Mouse (Mus musculus) midbrain, embryonic 14.5 days (tissue): ENCODE measurements around the gene Narf. TPM values are rescaled to one million over a fixed set of nuclear protein-coding genes. Genes with fewer than 3 reads are reported as not detected.
A peak's percentile ranks its signal among the peaks of the same experiment; 100 is the strongest.

ENCODE experiments used
- ATAC-seq: fragments of 200-750 bp; cut with Nextera tagmentation; 2 replicates; pipeline ENCODE4 v1.8.0; 2017; ENCODE audit warnings: moderate number of reproducible peaks, moderate library complexity; ENCODE audit not compliant: low FRiP score, low TSS enrichment
- DNase-seq: peaks from one replicate; pipeline ENCODE4 v3.0.0-alpha.2; 2015
- H3K27ac ChIP-seq: fragments of 300-500 bp; sonication (generic); replicated peaks from 2 replicates; pipeline ENCODE4 v1.5.1; 2014; ENCODE audit warnings: mild to moderate bottlenecking, low read depth, low read length, moderate library complexity
- H3K27me3 ChIP-seq: fragments of 300-500 bp; sonication (generic); 2 replicates; pipeline ENCODE4 v1.6.1; 2014; ENCODE audit warnings: low read length, control low read depth, mixed read lengths; ENCODE audit not compliant: control insufficient read depth, insufficient read depth
- H3K36me3 ChIP-seq: fragments of 300-500 bp; sonication (generic); 2 replicates; pipeline ENCODE4 v1.6.1; 2014; ENCODE audit warnings: low read length, control low read depth; ENCODE audit not compliant: control insufficient read depth, insufficient read depth
- H3K4me1 ChIP-seq: fragments of 300-500 bp; sonication (generic); 2 replicates; pipeline ENCODE4 v1.6.1; 2014; ENCODE audit warnings: mild to moderate bottlenecking, antibody characterized with exemption, low read length, control low read depth; ENCODE audit not compliant: control insufficient read depth, insufficient read depth
- H3K4me2 ChIP-seq: fragments of 300-500 bp; sonication (generic); 2 replicates; pipeline ENCODE4 v1.6.1; 2014; ENCODE audit warnings: mild to moderate bottlenecking, low read length, moderate library complexity
- H3K4me3 ChIP-seq: fragments of 300-500 bp; sonication (generic); replicated peaks from 2 replicates; pipeline ENCODE4 v1.5.1; 2014; ENCODE audit warnings: low read depth, low read length
- H3K9ac ChIP-seq: fragments of 300-500 bp; sonication (generic); replicated peaks from 2 replicates; pipeline ENCODE4 v1.6.1; 2014; ENCODE audit warnings: mild to moderate bottlenecking, low read length, moderate library complexity
- H3K9me3 ChIP-seq: fragments of 300-500 bp; sonication (generic); 2 replicates; pipeline ENCODE4 v1.6.1; 2016; ENCODE audit warnings: low read length, control low read depth, mixed read lengths; ENCODE audit not compliant: control insufficient read depth
- WGBS: fragments of 180-500 bp; shearing (Covaris S2); extraction: QIAGEN DNeasy Blood & Tissue Kit; methylation state at CpG from one replicate; pipeline ENCODE4 v1.1.7; 2014; 5-methylcytosine and 5-hydroxymethylcytosine counted together
- polyA plus RNA-seq: library from polyadenylated mRNA; unstranded; fragments of >200 nt; fragmentation: Nextera tagmentation; extraction: Ambion mirVana; gene quantifications from 2 replicates; pipeline ENCODE4 v1.2.1, GENCODE M21; 2014

The Narf gene
- polyA plus RNA-seq, 1 experiment from 2014 or later: 103 TPM

DNA sequence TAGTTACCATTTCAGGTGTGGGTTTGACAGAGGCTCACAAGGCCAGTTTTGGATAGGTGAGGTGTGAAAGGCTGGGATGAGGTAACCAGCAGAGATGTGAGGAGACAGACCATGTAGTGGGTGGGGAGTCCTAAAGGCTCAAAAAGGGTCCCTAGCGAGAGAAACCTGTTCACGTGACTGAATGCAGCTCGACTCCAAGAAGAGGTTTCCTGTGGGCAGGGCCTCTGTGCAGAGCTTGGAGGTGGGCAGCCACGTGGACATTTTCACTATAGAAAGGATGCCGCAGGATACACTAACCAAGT is 33.2 kb upstream of the Narf start:
- Histone ChIP-seq H3K9ac (peak overlapping the region; percentile 68), H3K4me2 (peak overlapping the region; percentile 71), H3K36me3 (0 out of 2 replicates have a peak, but pooled peaks cover 5% of the 10 kb centered on the region), H3K4me1 (no peaks in the 10 kb centered on the region; the same call in 1 of the 2 replicates), H3K9me3 (no peaks in the 10 kb centered on the region), H3K27me3 (no peaks in the 10 kb centered on the region), H3K27ac (peak overlapping the region; percentile 89), H3K4me3 (peak overlapping the region; percentile 68)
- ATAC-seq (no peak), DNase-seq (no peak)
- WGBS: 0% methylated on average over 5 of the region's 5 CpGs

DNA sequence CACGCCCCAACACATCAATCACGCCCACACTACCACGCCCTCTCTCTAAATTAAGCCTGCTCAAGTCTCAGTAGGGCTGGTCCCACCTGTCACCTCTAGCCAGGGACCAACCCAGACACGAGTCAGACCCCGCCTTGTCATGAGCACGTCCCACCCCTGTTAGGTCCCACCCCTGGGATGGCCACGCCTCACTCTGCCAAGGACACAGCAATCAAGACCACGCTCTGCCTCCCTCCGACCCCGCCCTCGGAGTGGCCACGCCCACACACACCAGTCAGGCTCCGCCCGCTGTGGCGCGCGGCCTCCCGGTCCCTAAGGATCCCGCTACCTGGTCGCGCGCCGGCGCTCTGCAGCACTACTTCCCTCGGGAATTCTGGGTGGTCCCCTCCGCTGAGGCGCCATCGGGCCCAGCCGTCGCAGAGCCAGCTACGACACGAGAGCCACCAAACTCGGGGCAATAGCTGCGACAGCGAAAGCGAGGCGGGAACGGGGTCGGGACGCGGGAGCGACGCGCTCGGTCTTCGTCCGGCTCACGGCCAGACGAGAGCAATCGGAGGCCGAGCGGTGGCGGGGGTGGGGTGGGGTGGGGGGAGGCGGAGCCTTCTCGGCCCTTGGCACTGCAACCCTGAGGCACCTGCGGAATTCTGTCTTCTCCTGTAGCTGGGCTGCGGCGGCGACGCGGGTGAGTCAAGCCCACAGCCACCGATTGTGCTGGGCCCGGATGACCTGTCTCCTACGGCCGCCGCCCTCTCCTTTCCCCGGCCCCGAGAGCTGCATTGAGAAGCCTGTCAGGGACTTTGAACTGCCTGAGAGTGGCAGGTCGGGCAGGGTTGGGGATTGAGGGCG is 32.7 kb upstream of the Narf start, which contains the start of the genes Hexdc and Ogfod3:
TSS of gene Hexdc (plus strand) at position 273 of the 846 bp plus-strand sequence.
TSS of gene Ogfod3 (minus strand) at position 551 of the 846 bp plus-strand sequence.
- peak within 1 kb of the TSS; percentile 68 for H3K9ac ChIP-seq
- peak; percentile 96 for DNase-seq

DNA sequence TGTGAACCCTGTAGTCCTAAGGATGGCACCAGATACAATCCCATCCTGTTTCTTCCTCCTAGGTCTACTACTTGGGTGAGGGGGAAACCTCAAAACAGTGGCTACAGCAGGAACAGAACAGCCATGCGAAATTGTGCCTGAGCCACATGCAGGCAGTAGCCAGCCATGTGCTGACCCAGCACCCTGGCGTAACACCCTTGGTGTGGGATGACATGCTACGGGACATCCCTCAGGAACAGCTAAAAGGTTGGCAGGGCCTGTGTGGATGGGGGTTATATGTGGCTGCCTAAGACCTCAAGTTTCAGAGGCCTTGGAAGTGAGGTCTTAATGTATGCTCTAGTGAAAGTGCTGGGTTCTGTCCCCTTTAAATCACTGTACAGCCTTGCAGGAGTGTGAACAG is 20.2 kb upstream of the Narf start:
- DNase-seq: no peak
- Histone ChIP-seq H3K4me1 (no peaks in the 10 kb centered on the region), H3K4me2 (no peak overlapping the region), H3K9me3 (no peaks in the 10 kb centered on the region), H3K27me3 (no peaks in the 10 kb centered on the region), H3K27ac (no peak overlapping the region), H3K36me3 (peaks cover 50% of the 10 kb centered on the region), H3K4me3 (no peak overlapping the region), H3K9ac (no peak overlapping the region)
- no peak for ATAC-seq
- WGBS: 95% methylated on average over 3 of the region's 3 CpGs

More for the DNA sequence above, 32.7 kb upstream of the Narf start, which contains the start of the genes Hexdc and Ogfod3:
- peak within 1 kb of the TSS; percentile 68 for H3K4me3 ChIP-seq
- WGBS: under 1% methylated on average over 70 of the region's 70 CpGs
- no peaks in the 10 kb centered on the region for H3K27me3 ChIP-seq
- H3K27ac ChIP-seq: peak within 1 kb of the TSS; percentile 89
- no peaks in the 10 kb centered on the region; the same call in 1 of the 2 replicates for H3K4me1 ChIP-seq
- H3K9me3 ChIP-seq: no peaks in the 10 kb centered on the region
- 0 out of 2 replicates have a peak, but pooled peaks cover 7% of the 10 kb centered on the region for H3K36me3 ChIP-seq
- peak; percentile 97 for ATAC-seq
- H3K4me2 ChIP-seq: peak within 1 kb of the TSS; percentile 71

DNA sequence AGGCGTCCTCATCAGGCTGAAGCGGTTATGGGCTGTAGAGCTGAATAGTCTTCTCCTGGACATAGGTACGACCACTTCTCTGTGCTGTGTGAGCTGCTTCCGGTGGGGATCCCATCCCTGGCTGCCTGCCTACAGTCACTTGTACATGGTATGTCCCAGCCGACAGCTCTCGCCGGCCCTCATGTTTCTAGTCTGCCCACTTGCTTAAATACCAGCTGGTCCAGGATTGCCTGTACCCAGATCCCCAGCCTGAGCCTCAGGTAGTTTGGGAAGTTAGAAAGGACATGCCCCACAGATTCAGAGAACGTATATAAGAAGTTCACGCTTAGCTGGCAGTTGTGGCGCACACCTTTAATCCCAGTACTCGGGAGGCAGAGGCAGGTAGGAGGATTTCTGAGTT is 17.3 kb upstream of the Narf start:
- H3K4me2 ChIP-seq: no peak overlapping the region
- ATAC-seq (no peak), DNase-seq (no peak)
- no peak overlapping the region for H3K27ac ChIP-seq
- WGBS: 92% methylated on average over 11 of the region's 11 CpGs
- no peaks in the 10 kb centered on the region for H3K27me3 ChIP-seq
- H3K4me3 ChIP-seq: no peak overlapping the region
- H3K9ac ChIP-seq: no peak overlapping the region
- no peaks in the 10 kb centered on the region for H3K4me1 ChIP-seq
- H3K36me3 ChIP-seq: peaks cover 75% of the 10 kb centered on the region
- no peaks in the 10 kb centered on the region for H3K9me3 ChIP-seq

DNA sequence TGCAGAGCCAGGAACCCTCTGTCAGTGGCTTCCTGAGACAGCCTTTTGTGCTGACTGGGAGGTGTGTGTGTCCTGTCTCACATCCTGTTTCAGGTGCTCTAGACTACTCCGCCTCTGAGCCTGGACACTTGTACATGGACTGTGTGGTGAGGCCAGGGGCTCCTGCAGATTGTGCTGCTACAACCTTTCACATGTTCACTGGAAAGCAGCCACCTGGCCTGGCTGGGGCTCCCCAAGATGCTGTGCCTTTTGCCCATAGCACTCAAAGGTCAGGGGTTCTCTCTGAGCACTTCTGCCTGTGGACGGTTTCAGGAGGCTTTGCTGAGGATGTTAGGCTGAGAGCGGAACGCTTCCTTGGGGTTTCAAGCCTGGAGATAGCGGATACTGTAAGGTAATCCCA is 16.3 kb upstream of the Narf start:
- peaks cover 85% of the 10 kb centered on the region for H3K36me3 ChIP-seq
- H3K4me3 ChIP-seq: no peak overlapping the region
- ATAC-seq (no peak), DNase-seq (no peak)
- no peak overlapping the region for H3K27ac ChIP-seq
- H3K9ac ChIP-seq: no peak overlapping the region
- no peaks in the 10 kb centered on the region for H3K4me1 ChIP-seq
- no peaks in the 10 kb centered on the region for H3K9me3 ChIP-seq
- no peak overlapping the region for H3K4me2 ChIP-seq
- 91% methylated on average over 5 of the region's 5 CpGs for WGBS
- no peaks in the 10 kb centered on the region for H3K27me3 ChIP-seq

DNA sequence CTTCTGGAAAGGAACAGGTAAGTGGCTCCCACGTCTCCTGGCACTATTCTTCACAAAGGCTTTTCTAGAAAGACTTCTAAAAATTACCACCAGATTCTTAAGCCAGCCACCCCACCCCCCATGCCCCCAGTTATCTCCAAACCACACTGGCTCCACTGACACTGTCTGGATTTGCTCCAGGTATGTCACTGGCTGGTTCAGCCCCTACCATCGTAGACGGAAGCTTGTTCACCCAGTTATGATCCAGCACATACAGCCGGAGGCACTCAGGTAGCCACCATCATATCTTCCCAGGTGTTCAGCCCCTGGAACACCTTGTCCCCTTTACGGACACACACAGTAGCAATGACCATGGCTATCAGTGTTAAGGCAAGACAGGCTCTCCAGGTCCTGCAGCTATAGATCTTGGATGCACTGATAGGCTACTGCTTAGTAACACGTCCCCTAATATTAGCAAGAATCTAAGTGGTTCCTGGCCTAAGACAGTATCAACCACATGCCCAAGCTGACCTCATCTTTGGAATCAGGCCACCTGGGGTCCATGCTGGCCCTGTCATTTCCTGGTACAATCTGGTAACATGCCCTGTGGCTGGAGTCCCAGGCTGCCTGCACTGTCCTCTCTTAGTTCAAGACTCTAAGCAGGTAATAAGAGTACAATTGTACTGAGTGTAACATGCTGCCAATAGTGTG is 15.6 kb upstream of the Narf start:
- Histone ChIP-seq H3K9me3 (no peaks in the 10 kb centered on the region), H3K27me3 (no peaks in the 10 kb centered on the region), H3K4me1 (no peaks in the 10 kb centered on the region), H3K27ac (no peak overlapping the region), H3K4me3 (no peak overlapping the region), H3K4me2 (no peak overlapping the region), H3K9ac (no peak overlapping the region), H3K36me3 (peaks cover 91% of the 10 kb centered on the region)
- WGBS: 91% methylated on average over 6 of the region's 6 CpGs
- DNase-seq: no peak
- no peak for ATAC-seq

DNA sequence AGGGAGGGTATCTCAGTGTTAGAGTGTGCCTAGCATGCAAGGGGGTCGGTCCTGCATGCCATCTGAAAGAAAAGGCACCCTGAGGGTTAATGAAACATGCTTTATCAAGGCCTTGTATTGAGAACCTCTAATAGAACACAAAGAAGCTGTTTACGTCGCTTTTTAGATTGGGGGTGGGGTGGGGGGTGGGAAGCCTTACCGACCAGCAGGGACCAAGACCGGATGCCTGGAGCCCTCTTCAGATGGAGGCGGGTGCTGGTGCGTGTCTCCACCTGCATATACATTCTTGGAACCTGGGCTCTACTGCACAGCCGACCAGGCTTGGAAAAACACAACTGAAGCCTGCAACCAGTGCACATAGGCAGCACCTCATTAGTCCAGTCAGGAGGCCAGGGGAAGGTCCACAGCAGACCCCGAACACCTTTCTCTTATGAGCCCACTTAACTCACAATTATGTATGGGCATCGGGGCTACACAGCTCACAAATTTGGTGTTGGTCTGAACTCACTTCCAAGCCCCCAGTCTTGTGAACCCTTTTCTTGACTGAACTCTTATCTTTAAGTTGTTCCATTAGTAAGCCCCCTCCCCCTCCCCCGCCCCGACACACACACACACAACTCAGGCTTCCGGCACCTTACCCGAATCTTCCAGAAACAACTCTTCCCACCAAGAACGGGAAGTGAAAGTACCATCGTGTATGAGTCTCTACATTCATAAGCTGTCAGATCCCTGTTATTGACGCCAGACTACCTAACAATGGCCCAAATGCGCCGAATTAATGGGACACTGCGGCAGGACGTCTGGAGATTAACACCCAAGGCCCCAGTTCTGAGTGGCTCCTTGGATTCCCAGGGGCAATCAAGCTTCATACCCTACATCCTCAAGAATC is 8.7 kb upstream of the Narf start:
- peak; percentile 33; the same call in 1 of the 2 replicates for ATAC-seq

DNA sequence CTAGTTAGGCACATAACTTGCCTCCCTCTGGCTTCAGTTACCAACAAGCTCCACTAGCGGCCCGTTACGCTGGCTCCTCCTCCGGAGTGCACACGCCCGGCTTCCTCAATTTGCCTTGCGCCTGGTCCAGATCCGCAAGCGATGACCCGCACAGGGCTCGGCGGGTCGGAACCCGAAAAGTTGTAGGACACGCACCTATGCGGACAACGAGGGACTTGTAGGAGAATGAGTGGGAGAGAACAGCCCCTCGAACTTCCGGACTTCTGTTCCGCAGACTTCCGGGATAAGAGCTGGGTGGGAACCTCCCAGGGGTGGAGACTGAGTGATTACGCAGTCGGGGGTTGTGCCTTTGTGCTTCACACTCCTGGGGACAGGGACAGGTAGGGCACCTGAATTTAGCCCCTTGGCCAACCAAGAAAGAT is 8.0 kb upstream of the Narf start, which contains the start of gene Cybc1:
TSS of gene Cybc1 (minus strand) at position 305 of the 422 bp plus-strand sequence.
- DNase-seq: peak; percentile 87
- Histone ChIP-seq H3K27ac (peak within 1 kb of the TSS; percentile 26; the same call in 1 of the 2 replicates), H3K36me3 (peaks cover 29% of the 10 kb centered on the region), H3K4me2 (peak within 1 kb of the TSS; percentile 65), H3K27me3 (no peaks in the 10 kb centered on the region), H3K9me3 (no peaks in the 10 kb centered on the region), H3K9ac (peak within 1 kb of the TSS; percentile 55), H3K4me3 (peak within 1 kb of the TSS; percentile 62), H3K4me1 (peaks cover 20% of the 10 kb centered on the region)
- ATAC-seq: peak; percentile 87
- WGBS: under 1% methylated on average over 23 of the region's 23 CpGs

More for the DNA sequence above, 8.7 kb upstream of the Narf start:
- peaks cover 35% of the 10 kb centered on the region for H3K36me3 ChIP-seq
- peak overlapping the region; percentile 62 for H3K4me3 ChIP-seq
- no peaks in the 10 kb centered on the region for H3K27me3 ChIP-seq
- peak overlapping the region; percentile 26; the same call in 1 of the 2 replicates for H3K27ac ChIP-seq
- no peak for DNase-seq
- no peaks in the 10 kb centered on the region for H3K9me3 ChIP-seq
- 31% methylated on average over 21 of the region's 21 CpGs for WGBS
- peaks cover 20% of the 10 kb centered on the region for H3K4me1 ChIP-seq
- H3K4me2 ChIP-seq: peak overlapping the region; percentile 65
- peak overlapping the region; percentile 55 for H3K9ac ChIP-seq
